Mouse (Mus musculus) limb, embryonic 15.5 days (tissue): ENCODE results near the gene Mllt3. TPM values are rescaled to one million over a fixed set of nuclear protein-coding genes. Genes with fewer than 3 reads are reported as not detected.

Source experiments
- ATAC-seq: fragments of 200-750 bp; cut with Nextera tagmentation; 2 replicates; pipeline ENCODE4 v1.8.0; 2017; ENCODE audit warnings: low read depth, moderate TSS enrichment; ENCODE audit not compliant: insufficient number of reproducible peaks, low FRiP score, low TSS enrichment
- H3K27ac ChIP-seq: fragments of 300-500 bp; sonication (generic); 2 replicates; pipeline ENCODE4 v1.5.1; 2015; ENCODE audit warnings: moderate library complexity, mild to moderate bottlenecking, inconsistent platforms
- H3K27me3 ChIP-seq: fragments of 300-500 bp; sonication (generic); 2 replicates; pipeline ENCODE4 v1.6.1; 2015; ENCODE audit warnings: inconsistent platforms
- H3K36me3 ChIP-seq: fragments of 300-500 bp; sonication (generic); 2 replicates; pipeline ENCODE4 v1.6.1; 2015; ENCODE audit warnings: inconsistent platforms
- H3K4me1 ChIP-seq: fragments of 300-500 bp; sonication (generic); 2 replicates; pipeline ENCODE4 v1.6.1; 2015; ENCODE audit warnings: inconsistent platforms
- H3K4me2 ChIP-seq: fragments of 300-500 bp; sonication (generic); 2 replicates; pipeline ENCODE4 v1.6.1; 2015; ENCODE audit warnings: mild to moderate bottlenecking, inconsistent platforms
- H3K4me3 ChIP-seq: fragments of 300-500 bp; sonication (generic); 2 replicates; pipeline ENCODE4 v1.5.1; 2015; ENCODE audit warnings: mild to moderate bottlenecking, inconsistent platforms
- H3K9ac ChIP-seq: fragments of 300-500 bp; sonication (generic); 2 replicates; pipeline ENCODE4 v1.6.1; 2015; ENCODE audit warnings: inconsistent platforms
- H3K9me3 ChIP-seq: fragments of 300-500 bp; sonication (generic); 2 replicates; pipeline ENCODE4 v1.6.1; 2016; ENCODE audit warnings: inconsistent platforms
- WGBS: fragments of 180-500 bp; shearing (Covaris S2); methylation state at CpG from one replicate; pipeline ENCODE4 v1.1.7; 2015; 5-methylcytosine and 5-hydroxymethylcytosine counted together
- polyA plus RNA-seq: library from polyadenylated mRNA; unstranded; fragments of >200 nt; fragmentation: Nextera tagmentation; extraction: Ambion mirVana; gene quantifications from 2 replicates; pipeline ENCODE4 v1.2.1, GENCODE M21; 2015

Gene Mllt3
- polyA plus RNA-seq, 1 experiment from 2014 or later: 42.0 TPM

DNA sequence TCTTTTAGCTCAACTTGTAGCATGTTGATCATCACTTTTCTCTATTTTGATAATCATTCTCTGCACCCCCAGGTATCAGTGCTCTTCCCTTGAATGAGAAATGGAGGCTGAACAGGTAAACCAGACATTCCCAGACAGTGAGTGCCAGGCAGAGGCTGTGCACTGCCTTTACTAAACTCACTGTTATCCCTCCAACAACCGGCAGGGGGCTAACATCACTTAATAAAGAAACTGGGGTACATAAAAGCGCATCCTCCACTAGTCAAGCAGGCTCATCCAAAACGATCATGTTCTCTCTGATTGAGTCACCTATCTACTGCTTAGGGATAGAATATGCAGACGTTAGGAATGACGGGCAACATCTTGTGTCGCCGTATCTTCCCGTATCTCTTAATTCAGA lies 244.5 kb downstream of the Mllt3 start:
- WGBS: 70% methylated on average over 8 of the region's 8 CpGs

GRCm38 (mm10) chr4:87785132-87786074 lies 247.8 kb downstream of the Mllt3 start:
- Histone ChIP-seq H3K9ac (no peak overlapping the region), H3K36me3 (peaks cover 8% of the 10 kb centered on the region), H3K27ac (no peak overlapping the region), H3K9me3 (no peaks in the 10 kb centered on the region), H3K4me3 (no peak overlapping the region), H3K4me1 (peaks cover 7% of the 10 kb centered on the region; the same call in 1 of the 2 replicates), H3K4me2 (0 out of 2 replicates have a peak overlapping the region, but pooled peaks have one; percentile 3), H3K27me3 (no peaks in the 10 kb centered on the region)
- ATAC-seq: no peak
- 28% methylated on average over 12 of the region's 12 CpGs for WGBS

More for the DNA sequence above, 244.5 kb downstream of the Mllt3 start:
- Histone ChIP-seq H3K9me3 (no peaks in the 10 kb centered on the region), H3K4me2 (no peak overlapping the region), H3K4me3 (no peak overlapping the region), H3K4me1 (peaks cover 7% of the 10 kb centered on the region; the same call in 1 of the 2 replicates), H3K9ac (no peak overlapping the region), H3K27me3 (no peaks in the 10 kb centered on the region), H3K36me3 (peaks cover 17% of the 10 kb centered on the region), H3K27ac (no peak overlapping the region)
- no peak for ATAC-seq

DNA sequence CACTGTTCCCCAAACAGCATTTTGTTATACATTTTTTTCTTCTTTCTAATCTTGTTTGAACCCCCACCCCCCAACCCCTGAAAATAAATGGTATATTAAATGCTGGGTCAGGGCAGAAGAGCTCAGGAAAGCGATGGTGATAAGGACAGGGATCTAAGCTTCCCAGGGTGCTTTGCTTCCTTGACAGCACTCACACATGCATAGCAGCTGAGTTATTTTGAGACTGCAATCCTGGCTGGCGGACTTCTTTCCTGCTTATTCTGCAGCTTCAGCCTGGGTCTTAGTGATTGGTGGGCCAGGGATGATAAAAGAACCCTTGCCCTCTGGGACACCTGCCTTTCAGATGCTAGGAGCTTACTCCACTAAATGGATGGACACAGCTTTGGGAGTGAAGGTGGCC lies 249.4 kb downstream of the Mllt3 start:
- Histone ChIP-seq H3K9me3 (no peaks in the 10 kb centered on the region), H3K27ac (no peak overlapping the region), H3K27me3 (no peaks in the 10 kb centered on the region), H3K4me1 (peaks cover 7% of the 10 kb centered on the region; the same call in 1 of the 2 replicates), H3K4me2 (no peak overlapping the region), H3K36me3 (peaks cover 4% of the 10 kb centered on the region; the same call in 1 of the 2 replicates), H3K9ac (no peak overlapping the region), H3K4me3 (no peak overlapping the region)
- no peak for ATAC-seq
- 81% methylated on average over 2 of the region's 2 CpGs for WGBS

DNA sequence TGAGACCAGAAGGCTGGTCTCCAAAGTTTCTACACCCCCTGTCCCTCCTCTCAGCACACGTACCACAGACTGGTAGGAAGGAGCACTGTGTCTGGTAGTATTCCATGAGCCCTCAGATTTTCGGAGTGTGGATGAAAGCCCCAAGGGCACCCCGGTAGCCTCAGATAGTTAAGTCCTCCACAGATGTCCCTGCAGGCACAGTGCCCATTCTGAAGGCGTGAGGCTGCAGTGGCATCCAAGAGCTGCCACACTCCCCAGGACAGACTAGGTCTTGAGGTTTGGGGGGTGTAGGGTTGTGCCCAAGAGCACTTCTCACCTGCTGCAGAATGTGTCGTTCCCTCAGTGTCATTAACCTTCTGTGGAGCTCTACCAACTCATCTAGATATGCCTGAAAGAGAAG lies 251.2 kb downstream of the Mllt3 start:
- Histone ChIP-seq H3K4me2 (no peak overlapping the region), H3K4me3 (no peak overlapping the region), H3K27ac (no peak overlapping the region), H3K9ac (no peak overlapping the region), H3K9me3 (no peaks in the 10 kb centered on the region), H3K27me3 (no peaks in the 10 kb centered on the region), H3K4me1 (peaks cover 7% of the 10 kb centered on the region; the same call in 1 of the 2 replicates), H3K36me3 (0 out of 2 replicates have a peak, but pooled peaks cover 4% of the 10 kb centered on the region)
- ATAC-seq: no peak
- 87% methylated on average over 5 of the region's 5 CpGs for WGBS

- H3K9me3 ChIP-seq: no peaks in the 10 kb centered on the region
- no peak overlapping the region for H3K4me2 ChIP-seq
- 72% methylated on average over 2 of the region's 2 CpGs for WGBS
- no peak overlapping the region for H3K4me3 ChIP-seq
- no peak overlapping the region for H3K27ac ChIP-seq
- no peaks in the 10 kb centered on the region for H3K4me1 ChIP-seq
- no peaks in the 10 kb centered on the region for H3K27me3 ChIP-seq
- no peak for ATAC-seq
- no peak overlapping the region for H3K9ac ChIP-seq
- peaks cover 13% of the 10 kb centered on the region; the same call in 1 of the 2 replicates for H3K36me3 ChIP-seq
These were observed 257.4 kb downstream of the Mllt3 start for GRCm38 (mm10) chr4:87775721-87776120.

DNA sequence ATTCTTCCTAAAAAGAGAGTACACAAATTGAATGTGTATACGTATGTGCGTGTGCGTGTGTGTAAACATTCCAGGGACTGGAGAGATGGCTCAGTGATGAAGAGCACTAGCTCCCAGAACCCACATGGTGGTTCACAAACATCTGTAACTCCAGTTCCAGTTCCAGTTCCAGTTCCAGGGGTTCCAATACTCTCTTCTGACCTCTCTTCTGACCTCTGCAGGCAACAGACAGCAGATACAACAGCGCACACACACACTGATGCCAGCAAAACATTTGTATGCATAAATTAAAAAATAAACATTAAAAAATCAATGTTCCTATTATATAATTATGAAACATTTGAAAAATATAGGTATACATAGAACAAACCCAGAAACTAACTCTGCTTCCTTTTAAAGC lies 258.6 kb downstream of the Mllt3 start:
- H3K4me2 ChIP-seq: no peak overlapping the region
- no peaks in the 10 kb centered on the region for H3K9me3 ChIP-seq
- peaks cover 13% of the 10 kb centered on the region; the same call in 1 of the 2 replicates for H3K36me3 ChIP-seq
- 92% methylated on average over 4 of the region's 4 CpGs for WGBS
- H3K27ac ChIP-seq: no peak overlapping the region
- H3K9ac ChIP-seq: no peak overlapping the region
- no peaks in the 10 kb centered on the region for H3K4me1 ChIP-seq
- no peak overlapping the region for H3K4me3 ChIP-seq
- ATAC-seq: no peak
- H3K27me3 ChIP-seq: no peaks in the 10 kb centered on the region

DNA sequence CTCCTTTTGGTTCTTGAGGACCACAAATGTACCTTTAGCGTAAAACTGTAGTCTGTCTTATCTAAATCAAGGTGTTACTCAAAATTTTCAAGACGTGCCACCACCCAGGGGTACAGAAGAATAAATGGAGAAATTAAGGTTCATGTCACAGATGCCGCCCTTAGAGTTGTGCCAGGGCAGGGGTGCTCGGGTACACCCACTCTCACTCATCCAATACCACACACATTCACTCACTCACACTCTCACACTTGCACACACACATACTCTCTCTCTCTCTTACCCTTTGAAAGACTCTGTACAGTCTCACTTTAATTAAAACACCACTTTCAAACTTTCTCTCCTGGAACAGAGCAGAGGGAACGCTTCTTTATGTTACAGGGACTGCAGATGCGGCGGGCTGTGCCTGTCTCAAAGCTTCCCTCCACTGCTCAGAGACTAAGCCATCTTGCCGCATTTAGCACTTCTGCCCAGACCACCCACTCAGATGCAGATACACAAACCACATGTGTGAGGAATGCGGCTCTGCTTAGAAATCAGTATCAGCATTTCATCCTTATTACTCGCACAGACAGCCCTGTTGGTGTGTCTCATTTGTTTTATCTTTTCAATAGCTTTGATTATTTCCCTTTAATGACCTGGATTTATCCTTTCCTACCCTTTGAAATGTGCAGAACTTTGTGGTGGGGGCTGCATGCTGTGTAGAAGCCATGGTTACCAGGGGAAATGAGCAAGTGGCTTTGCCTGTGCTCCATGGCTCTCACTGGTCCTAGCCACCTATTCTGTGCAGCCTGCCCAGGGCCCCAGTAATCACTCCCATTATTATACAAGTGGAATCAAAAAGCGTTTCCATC lies 265.2 kb downstream of the Mllt3 start:
- Histone ChIP-seq H3K36me3 (peaks cover under 1% of the 10 kb centered on the region; the same call in 1 of the 2 replicates), H3K4me1 (peaks cover 13% of the 10 kb centered on the region; the same call in 1 of the 2 replicates), H3K9me3 (no peaks in the 10 kb centered on the region), H3K9ac (no peak overlapping the region), H3K27ac (no peak overlapping the region), H3K4me3 (no peak overlapping the region), H3K4me2 (no peak overlapping the region), H3K27me3 (no peaks in the 10 kb centered on the region)
- peak; percentile 65; the same call in 1 of the 2 replicates for ATAC-seq
- 37% methylated on average over 11 of the region's 11 CpGs for WGBS

DNA sequence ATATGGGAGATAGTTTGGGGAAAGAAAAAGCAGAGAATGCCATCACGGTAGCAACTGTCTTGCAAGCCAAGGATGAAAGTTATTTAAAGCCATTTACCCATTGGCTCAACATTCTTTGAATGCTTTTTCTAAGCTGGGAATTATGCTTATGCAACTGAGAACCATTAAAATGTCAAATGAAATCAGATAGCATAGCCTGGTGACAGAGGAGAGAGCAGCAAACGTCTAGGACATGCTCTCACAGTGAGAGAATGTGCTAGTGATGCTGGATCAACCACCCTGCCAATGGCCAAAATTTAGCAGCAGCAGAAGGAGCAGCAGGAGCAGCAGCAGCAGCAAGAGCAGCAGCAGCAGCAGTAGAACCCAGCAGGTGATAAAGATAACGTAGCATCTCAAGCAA lies 267.4 kb downstream of the Mllt3 start:
- H3K4me1 ChIP-seq: peaks cover 13% of the 10 kb centered on the region; the same call in 1 of the 2 replicates
- no peaks in the 10 kb centered on the region for H3K27me3 ChIP-seq
- no peaks in the 10 kb centered on the region for H3K9me3 ChIP-seq
- H3K4me2 ChIP-seq: no peak overlapping the region
- H3K9ac ChIP-seq: no peak overlapping the region
- H3K36me3 ChIP-seq: no peaks in the 10 kb centered on the region
- ATAC-seq: no peak
- no peak overlapping the region for H3K4me3 ChIP-seq
- 29% methylated on average over 3 of the region's 3 CpGs for WGBS
- no peak overlapping the region for H3K27ac ChIP-seq

DNA sequence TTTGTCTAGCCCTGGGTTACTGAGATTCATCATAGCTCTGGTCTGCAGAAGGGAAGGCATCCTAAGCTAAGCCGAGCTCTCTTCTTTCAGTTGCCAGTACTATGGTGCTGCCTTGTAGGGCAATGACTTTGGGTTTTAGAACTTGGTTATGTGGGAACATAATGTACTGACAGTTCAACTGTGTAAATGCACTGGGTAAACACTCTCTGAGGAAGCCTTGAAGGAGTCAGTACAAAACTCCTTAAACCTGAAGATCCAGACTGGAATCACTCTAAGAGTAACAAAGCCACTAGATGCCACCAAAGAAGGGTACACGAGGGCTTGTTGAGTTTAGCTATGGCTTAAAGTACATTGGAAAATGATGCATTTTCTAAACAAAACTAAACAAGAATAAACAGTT lies 272.1 kb downstream of the Mllt3 start:
- H3K27me3 ChIP-seq: no peaks in the 10 kb centered on the region
- 87% methylated on average over 2 of the region's 2 CpGs for WGBS
- ATAC-seq: no peak
- H3K27ac ChIP-seq: no peak overlapping the region
- no peaks in the 10 kb centered on the region for H3K9me3 ChIP-seq
- no peak overlapping the region for H3K4me2 ChIP-seq
- H3K4me3 ChIP-seq: no peak overlapping the region
- 0 out of 2 replicates have a peak, but pooled peaks cover 3% of the 10 kb centered on the region for H3K4me1 ChIP-seq
- no peak overlapping the region for H3K9ac ChIP-seq
- H3K36me3 ChIP-seq: no peaks in the 10 kb centered on the region

DNA sequence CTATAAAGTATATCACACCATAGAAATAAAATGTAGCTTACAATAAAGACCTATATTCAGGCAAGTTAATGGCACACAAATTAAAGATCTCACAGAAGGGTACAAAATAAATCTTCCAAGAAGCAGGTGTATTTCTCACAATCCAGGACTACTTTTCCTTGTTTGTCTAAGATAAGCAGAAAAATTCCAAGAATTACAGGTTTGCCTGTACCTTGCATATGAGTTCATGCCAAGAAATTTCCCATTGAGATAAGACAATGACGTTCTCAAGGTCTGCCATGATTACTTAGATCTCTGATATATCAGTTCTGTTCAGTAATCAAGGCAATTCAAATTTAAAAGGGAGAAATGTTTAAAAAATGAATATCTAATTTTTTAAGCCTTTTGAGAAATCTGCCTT lies 272.9 kb downstream of the Mllt3 start:
- H3K9ac ChIP-seq: no peak overlapping the region
- no peak for ATAC-seq
- H3K9me3 ChIP-seq: no peaks in the 10 kb centered on the region
- no peak overlapping the region for H3K27ac ChIP-seq
- no peaks in the 10 kb centered on the region for H3K4me1 ChIP-seq
- WGBS: 87% methylated on average over 1 of the region's 1 CpGs
- H3K4me3 ChIP-seq: no peak overlapping the region
- H3K27me3 ChIP-seq: no peaks in the 10 kb centered on the region
- no peaks in the 10 kb centered on the region for H3K36me3 ChIP-seq
- H3K4me2 ChIP-seq: no peak overlapping the region

- Histone ChIP-seq H3K9me3 (no peaks in the 10 kb centered on the region), H3K4me1 (no peaks in the 10 kb centered on the region), H3K9ac (no peak overlapping the region), H3K27me3 (no peaks in the 10 kb centered on the region), H3K27ac (no peak overlapping the region), H3K4me2 (no peak overlapping the region), H3K4me3 (no peak overlapping the region), H3K36me3 (no peaks in the 10 kb centered on the region)
- no peak for ATAC-seq
- 33% methylated on average over 2 of the region's 2 CpGs for WGBS
These were observed 273.5 kb downstream of the Mllt3 start for GRCm38 (mm10) chr4:87759625-87760024.
